Mouse (Mus musculus) kidney, embryonic 15.5 days (tissue): ENCODE measurements around the gene Tk1. TPM values are rescaled to one million over a fixed set of nuclear protein-coding genes. Genes with fewer than 3 reads are reported as not detected.
A peak's percentile ranks its signal among the peaks of the same experiment; 100 is the strongest.
"Not testable (repeated sequence)": the region's sequence is repeated elsewhere in the genome, so short reads cannot be mapped to it uniquely, and the experiment has no call there.

Experiments
- ATAC-seq: fragments of 200-750 bp; cut with Nextera tagmentation; replicated peaks from 2 replicates; pipeline ENCODE4 v1.8.0; 2017; ENCODE audit warnings: moderate TSS enrichment; ENCODE audit not compliant: low FRiP score
- H3K27ac ChIP-seq: fragments of 300-500 bp; sonication (generic); 2 replicates; pipeline ENCODE4 v1.5.1; 2015; ENCODE audit warnings: mild to moderate bottlenecking, inconsistent platforms
- H3K27me3 ChIP-seq: fragments of 300-500 bp; sonication (generic); 2 replicates; pipeline ENCODE4 v1.6.1; 2015; ENCODE audit warnings: inconsistent platforms
- H3K36me3 ChIP-seq: fragments of 300-500 bp; sonication (generic); 2 replicates; pipeline ENCODE4 v1.6.1; 2015; ENCODE audit warnings: inconsistent platforms
- H3K4me1 ChIP-seq: fragments of 300-500 bp; sonication (generic); 2 replicates; pipeline ENCODE4 v1.6.1; 2015; ENCODE audit warnings: inconsistent platforms
- H3K4me2 ChIP-seq: fragments of 300-500 bp; sonication (generic); 2 replicates; pipeline ENCODE4 v1.6.1; 2015; ENCODE audit warnings: moderate library complexity, mild to moderate bottlenecking, inconsistent platforms
- H3K4me3 ChIP-seq: fragments of 300-500 bp; sonication (generic); replicated peaks from 2 replicates; pipeline ENCODE4 v1.5.1; 2015; ENCODE audit warnings: mild to moderate bottlenecking, inconsistent platforms
- H3K9ac ChIP-seq: fragments of 300-500 bp; sonication (generic); 2 replicates; pipeline ENCODE4 v1.6.1; 2015; ENCODE audit warnings: mild to moderate bottlenecking, inconsistent platforms
- H3K9me3 ChIP-seq: fragments of 300-500 bp; sonication (generic); replicated peaks from 2 replicates; pipeline ENCODE4 v1.6.1; 2016; ENCODE audit warnings: inconsistent platforms
- WGBS: fragments of 180-500 bp; shearing (Covaris S2); methylation state at CpG from one replicate; pipeline ENCODE4 v1.1.7; 2015; ENCODE audit warnings: mixed read lengths; 5-methylcytosine and 5-hydroxymethylcytosine counted together
- polyA plus RNA-seq: library from polyadenylated mRNA; unstranded; fragments of >200 nt; fragmentation: Nextera tagmentation; extraction: Ambion mirVana; gene quantifications from 2 replicates; pipeline ENCODE4 v1.2.1, GENCODE M21; 2015

Gene Tk1
- polyA plus RNA-seq, 1 experiment from 2014 or later = 128 TPM

DNA sequence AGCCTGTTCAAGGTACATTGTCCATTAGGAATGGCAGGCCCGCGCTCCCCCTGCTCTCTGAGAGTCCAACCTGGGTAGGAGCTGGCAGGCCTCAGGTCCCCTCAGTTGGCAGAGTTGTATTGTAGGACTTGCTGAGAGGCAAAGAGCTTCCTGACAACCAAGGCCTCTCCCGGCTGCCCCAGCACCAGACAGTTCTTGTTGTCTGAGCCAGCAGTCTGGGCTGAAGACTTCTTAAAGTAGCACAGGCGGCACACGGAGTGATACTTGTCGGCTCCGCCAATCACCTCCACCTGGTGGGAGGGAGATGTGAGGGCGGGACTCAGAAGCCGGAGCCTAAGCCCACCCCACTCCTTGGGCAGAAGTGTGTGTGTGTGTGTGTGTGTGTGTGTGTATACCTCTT is 10.0 kb downstream of the Tk1 start:
- not testable (repeated sequence) for H3K4me3 ChIP-seq, H3K27ac ChIP-seq, H3K9ac ChIP-seq, H3K9me3 ChIP-seq, H3K4me2 ChIP-seq, H3K4me1 ChIP-seq, ATAC-seq, H3K27me3 ChIP-seq
- 85% methylated on average over 9 of the region's 9 CpGs for WGBS
- H3K36me3 ChIP-seq = peaks cover 87% of the 10 kb centered on the region

DNA sequence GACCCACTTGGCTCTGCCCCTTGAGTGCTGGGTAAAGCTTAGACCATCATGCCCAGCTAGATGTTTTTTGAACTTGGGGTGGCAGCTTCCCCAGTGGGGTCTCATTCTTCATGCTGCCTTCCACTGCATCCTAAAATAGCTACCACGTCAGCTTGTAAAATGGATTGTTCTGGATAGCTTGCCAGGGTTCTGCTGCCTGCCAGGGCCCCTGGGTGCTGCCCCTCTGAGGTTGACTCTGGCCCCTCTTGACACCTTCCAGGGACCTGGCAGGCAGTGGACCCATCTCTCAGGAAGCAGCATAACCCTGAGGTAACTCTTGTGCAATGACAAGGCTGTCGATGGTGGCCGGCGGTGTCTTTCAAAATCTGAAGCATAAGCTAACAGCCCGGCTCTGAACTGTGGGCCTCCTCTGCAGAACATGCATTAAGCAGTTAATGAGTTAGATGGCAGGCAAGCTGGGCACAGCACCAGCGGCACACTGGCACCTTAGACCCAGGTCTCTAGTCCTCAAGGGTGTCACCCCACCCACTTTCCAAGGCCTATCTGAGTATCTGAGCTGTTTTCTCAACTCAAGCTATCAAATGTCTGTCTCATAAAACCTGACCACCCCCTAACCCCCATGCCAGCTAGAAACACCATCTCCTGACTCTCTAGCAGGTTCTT is 11.1 kb downstream of the Tk1 start:
- Histone ChIP-seq H3K4me2 (no peak overlapping the region), H3K4me1 (peaks cover 19% of the 10 kb centered on the region), H3K36me3 (peaks cover 77% of the 10 kb centered on the region), H3K27me3 (no peaks in the 10 kb centered on the region), H3K4me3 (no peak overlapping the region), H3K27ac (no peak overlapping the region), H3K9ac (no peak overlapping the region), H3K9me3 (no peaks in the 10 kb centered on the region)
- 90% methylated on average over 6 of the region's 6 CpGs for WGBS
- ATAC-seq = no peak

DNA sequence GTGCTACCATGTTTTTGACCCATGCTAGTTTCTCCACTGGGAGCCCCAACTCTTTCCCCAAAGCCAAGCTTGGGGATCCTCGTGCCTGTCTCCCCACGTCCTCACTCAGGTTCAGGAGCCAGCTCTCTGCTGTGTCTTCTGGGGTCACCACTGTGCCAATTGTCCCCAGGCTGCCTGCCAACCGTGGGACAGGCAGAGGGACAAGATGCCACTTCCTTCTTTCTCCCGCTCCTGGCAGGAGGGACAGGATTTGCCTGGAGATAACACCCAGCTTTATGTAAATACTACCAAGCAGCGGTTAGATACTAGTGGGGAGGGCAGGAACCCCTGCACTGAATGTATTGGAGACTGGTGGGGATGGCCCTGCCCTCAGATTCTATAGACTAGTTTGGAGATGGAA is 12.0 kb downstream of the Tk1 start:
- no peaks in the 10 kb centered on the region for H3K9me3 ChIP-seq
- H3K4me3 ChIP-seq = no peak overlapping the region
- no peak overlapping the region for H3K27ac ChIP-seq
- H3K36me3 ChIP-seq = peaks cover 67% of the 10 kb centered on the region
- H3K27me3 ChIP-seq = no peaks in the 10 kb centered on the region
- no peak overlapping the region for H3K9ac ChIP-seq
- no peak for ATAC-seq
- WGBS = 80% methylated on average over 5 of the region's 5 CpGs
- H3K4me1 ChIP-seq = peaks cover 25% of the 10 kb centered on the region
- H3K4me2 ChIP-seq = no peak overlapping the region

DNA sequence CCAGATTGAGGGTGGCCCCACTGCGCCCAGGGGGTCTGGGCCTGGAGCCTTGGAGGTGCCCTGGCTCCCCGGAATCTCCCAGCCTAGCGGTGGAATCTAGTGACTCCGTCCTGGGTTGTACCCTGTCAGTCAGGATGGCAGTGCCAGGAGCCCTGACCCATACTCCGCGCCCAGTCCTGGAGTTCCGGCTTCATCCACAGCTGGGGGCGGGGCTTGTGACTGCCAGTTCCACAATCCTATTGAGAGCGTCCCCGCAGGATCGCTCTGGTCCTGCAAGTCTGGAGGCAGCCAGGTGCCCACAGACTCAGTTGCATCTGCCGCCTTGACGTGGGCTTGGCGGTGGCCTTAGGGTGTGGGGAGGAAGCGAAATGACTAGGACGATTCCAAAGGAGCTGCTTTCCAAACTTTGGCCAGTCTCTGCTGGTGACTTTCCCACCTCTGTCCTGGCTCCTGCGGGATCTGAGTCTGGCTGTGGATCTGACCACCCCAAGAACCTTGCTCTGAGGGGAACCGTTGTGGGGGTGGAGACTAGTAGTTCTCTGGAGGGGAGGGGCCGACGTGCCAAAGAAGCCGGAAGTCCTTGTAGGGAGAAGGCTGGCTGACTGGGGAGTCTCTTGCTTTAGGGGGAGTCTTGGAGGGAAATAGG is 15.4 kb downstream of the Tk1 start:
- ATAC-seq = peak; percentile 83
- Histone ChIP-seq H3K4me1 (peaks cover 25% of the 10 kb centered on the region), H3K9ac (peak overlapping the region; percentile 66), H3K4me3 (peak overlapping the region; percentile 78), H3K27me3 (no peaks in the 10 kb centered on the region), H3K27ac (peak overlapping the region; percentile 72), H3K4me2 (peak overlapping the region; percentile 89), H3K9me3 (no peaks in the 10 kb centered on the region), H3K36me3 (peaks cover 36% of the 10 kb centered on the region)
- under 1% methylated on average over 21 of the region's 21 CpGs for WGBS

DNA sequence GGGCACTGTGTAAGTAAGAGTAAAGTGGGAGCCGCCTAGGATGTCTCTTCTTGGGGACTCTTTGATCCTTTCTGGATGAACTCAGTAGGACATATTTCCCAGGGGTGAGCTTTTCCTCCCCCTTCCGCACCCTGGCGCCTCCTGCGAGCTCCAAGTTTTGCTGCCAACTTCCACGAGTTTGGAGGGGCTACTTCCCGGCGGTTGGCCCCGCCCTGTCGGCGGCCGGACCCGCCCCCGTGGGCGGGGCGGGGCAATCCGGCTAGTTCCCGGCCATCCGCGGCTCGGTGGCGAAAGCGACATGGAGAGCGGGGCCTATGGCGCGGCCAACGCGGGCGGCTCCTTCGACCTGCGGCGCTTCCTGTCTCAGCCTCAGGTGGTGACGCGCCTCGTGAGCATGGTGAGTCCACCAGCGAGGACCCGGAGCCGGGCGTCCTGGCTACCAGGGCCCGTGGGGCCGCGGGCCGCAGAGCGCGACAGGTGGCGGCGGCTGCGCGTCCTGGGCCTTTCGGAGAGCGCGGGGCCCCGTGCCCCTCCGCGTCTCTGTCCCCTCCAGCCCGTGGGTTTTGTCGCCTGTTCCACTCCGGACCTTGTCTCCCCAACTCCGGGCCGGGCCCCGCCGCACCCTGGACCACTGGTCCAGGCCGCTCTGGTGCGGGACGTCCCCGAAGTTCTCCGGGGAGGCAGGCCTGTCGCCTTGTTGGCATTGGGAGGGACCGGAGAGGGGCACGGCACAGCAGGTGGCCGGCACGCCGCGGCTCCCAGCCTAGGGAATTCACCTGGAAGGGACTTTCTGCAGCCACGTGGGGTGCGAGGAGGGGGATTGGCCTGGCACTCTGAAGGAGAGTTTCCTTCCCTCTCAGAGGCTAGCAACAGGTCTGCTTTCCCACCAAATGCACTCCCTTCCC is 16.2 kb downstream of the Tk1 start, which contains the start of the genes Gm20708 and Syngr2:
TSS of gene Gm20708 (plus strand) at position 262 of the 905 bp plus-strand sequence.
TSS of gene Syngr2 (plus strand) at position 262 of the 905 bp plus-strand sequence.
- Histone ChIP-seq H3K36me3 (peaks cover 27% of the 10 kb centered on the region), H3K27ac (peak within 1 kb of the TSS; percentile 72), H3K9ac (peak within 1 kb of the TSS; percentile 66), H3K27me3 (no peaks in the 10 kb centered on the region), H3K4me3 (peak within 1 kb of the TSS; percentile 78), H3K9me3 (no peaks in the 10 kb centered on the region), H3K4me1 (peaks cover 25% of the 10 kb centered on the region), H3K4me2 (peak within 1 kb of the TSS; percentile 89)
- WGBS = under 1% methylated on average over 75 of the region's 75 CpGs
- ATAC-seq = peak; percentile 76

DNA sequence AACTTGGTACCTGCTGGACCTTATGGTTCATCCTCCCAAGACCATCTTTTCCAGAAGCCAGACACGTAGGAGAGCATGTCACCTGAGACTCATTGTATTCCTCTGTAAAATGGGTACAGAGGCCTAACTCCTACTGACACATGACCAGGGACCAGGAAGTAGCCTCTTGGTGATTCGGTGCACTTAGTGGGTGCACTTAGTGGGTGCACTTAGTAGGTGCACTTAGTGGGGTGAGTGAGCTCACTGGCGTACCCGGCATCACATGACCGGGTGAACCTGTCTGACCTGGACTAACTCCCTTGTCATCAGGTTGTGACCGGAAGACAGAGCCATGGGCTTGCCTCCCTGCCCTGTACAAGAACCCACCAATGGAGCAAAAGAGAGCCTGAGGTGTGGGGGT is 19.1 kb downstream of the Tk1 start:
- Histone ChIP-seq H3K4me3 (no peak overlapping the region), H3K27ac (no peak overlapping the region), H3K36me3 (no peaks in the 10 kb centered on the region), H3K9me3 (no peaks in the 10 kb centered on the region), H3K4me2 (no peak overlapping the region), H3K27me3 (no peaks in the 10 kb centered on the region), H3K4me1 (peaks cover 23% of the 10 kb centered on the region), H3K9ac (no peak overlapping the region)
- 92% methylated on average over 6 of the region's 6 CpGs for WGBS
- no peak for ATAC-seq

DNA sequence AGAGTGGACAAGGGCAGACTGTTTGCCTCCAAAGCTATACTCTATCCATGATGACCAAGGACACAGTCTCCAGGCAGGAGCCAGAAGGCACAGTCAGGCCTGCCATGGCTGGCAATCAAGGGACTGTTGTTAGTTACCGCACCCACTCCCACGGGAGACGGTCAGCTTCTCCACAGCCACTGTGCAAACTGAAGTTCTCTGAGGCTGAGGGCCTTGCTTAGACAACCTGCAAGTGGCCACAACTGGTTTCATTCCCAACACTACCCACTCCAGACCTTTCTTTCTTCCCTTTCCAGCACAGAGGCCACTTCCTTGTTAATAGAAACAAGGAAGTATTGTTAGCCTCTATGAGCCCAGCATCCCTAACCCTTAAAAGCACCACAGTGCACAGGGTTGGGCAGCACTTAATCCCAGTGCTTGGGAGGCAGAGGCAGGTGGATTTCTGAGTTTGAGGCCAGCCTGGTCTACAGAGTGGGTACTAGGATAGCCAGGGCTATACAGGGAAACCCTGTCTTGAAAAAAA is 22.7 kb downstream of the Tk1 start:
- H3K27me3 ChIP-seq = no peaks in the 10 kb centered on the region
- H3K4me2 ChIP-seq = no peak overlapping the region
- no peak for ATAC-seq
- H3K4me3 ChIP-seq = no peak overlapping the region
- 88% methylated on average over 3 of the region's 3 CpGs for WGBS
- H3K36me3 ChIP-seq = no peaks in the 10 kb centered on the region
- H3K9ac ChIP-seq = no peak overlapping the region
- peaks cover 8% of the 10 kb centered on the region; the same call in 1 of the 2 replicates for H3K4me1 ChIP-seq
- H3K27ac ChIP-seq = no peak overlapping the region
- no peaks in the 10 kb centered on the region for H3K9me3 ChIP-seq

DNA sequence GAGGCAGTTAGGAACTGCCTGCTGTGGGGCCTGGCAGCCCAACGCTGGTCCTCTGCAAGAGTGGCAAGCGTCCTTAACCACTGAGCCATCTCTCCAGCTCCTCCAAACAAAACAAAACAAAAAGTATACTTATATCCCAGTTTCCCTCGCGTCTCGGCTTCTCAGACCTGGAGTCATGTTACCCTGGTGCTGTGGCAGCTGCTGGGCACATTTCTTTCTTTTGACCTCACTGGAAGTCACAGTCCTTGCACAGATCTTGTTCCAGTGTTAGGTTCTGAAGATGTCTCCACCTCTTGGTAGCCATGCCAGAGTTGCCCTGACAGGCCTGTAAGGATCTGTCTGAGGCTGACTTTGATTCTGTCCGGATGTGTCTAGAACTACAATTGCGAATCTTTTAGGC is 24.2 kb downstream of the Tk1 start:
- WGBS = 48% methylated on average over 7 of the region's 7 CpGs
- no peaks in the 10 kb centered on the region for H3K9me3 ChIP-seq
- ATAC-seq = no peak

DNA sequence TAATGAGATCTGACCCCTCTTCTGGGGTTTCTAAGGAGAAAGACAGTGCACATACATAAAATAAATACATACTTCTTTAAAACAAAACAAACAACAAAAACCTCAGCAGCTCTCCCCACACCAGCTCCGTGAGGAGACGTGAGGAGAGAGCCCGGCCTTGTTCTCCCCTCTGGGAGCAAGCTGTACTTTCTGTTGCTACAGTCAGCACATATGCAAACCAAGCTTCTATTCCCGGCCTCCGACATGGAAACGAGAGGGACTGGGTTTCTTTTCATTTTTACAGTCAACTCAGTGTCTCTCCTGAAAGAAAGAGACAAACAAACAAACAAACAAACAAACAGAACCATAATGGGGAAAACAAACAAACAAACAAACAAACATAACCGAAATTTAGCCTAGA is 25.9 kb downstream of the Tk1 start:
- no peaks in the 10 kb centered on the region for H3K36me3 ChIP-seq
- WGBS = 81% methylated on average over 7 of the region's 7 CpGs

More for the DNA sequence above, 24.2 kb downstream of the Tk1 start:
- no peaks in the 10 kb centered on the region for H3K27me3 ChIP-seq
- no peak overlapping the region for H3K27ac ChIP-seq
- H3K4me1 ChIP-seq = peaks cover 20% of the 10 kb centered on the region; the same call in 1 of the 2 replicates
- H3K4me2 ChIP-seq = no peak overlapping the region
- H3K4me3 ChIP-seq = no peak overlapping the region
- no peak overlapping the region for H3K9ac ChIP-seq
- no peaks in the 10 kb centered on the region for H3K36me3 ChIP-seq

DNA sequence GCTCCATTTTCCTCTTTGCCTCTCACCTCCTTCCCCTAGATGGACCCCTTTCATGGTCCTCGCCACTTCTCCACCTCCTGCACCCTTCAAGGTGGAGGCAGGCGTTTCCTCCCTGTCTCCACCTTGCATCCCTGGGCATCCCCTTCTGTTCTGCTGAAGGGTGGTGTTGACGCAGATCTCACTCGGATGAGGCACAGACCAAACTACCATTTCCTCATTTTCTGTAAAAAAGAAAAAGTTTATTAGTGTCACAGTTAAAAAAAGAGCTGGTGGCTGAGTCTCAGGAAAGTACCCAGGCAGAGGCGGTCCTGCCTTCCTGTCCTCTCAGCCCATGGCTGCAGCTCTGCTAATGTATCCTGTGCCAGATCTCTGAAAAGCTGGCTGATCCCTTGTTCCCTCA is 26.7 kb downstream of the Tk1 start:
- H3K9ac ChIP-seq = no peak overlapping the region

More for the DNA sequence above, 25.9 kb downstream of the Tk1 start:
- Histone ChIP-seq H3K27me3 (no peaks in the 10 kb centered on the region), H3K4me3 (no peak overlapping the region), H3K9ac (no peak overlapping the region), H3K9me3 (no peaks in the 10 kb centered on the region), H3K4me1 (peaks cover 20% of the 10 kb centered on the region; the same call in 1 of the 2 replicates), H3K4me2 (no peak overlapping the region), H3K27ac (no peak overlapping the region)
- ATAC-seq = no peak

DNA sequence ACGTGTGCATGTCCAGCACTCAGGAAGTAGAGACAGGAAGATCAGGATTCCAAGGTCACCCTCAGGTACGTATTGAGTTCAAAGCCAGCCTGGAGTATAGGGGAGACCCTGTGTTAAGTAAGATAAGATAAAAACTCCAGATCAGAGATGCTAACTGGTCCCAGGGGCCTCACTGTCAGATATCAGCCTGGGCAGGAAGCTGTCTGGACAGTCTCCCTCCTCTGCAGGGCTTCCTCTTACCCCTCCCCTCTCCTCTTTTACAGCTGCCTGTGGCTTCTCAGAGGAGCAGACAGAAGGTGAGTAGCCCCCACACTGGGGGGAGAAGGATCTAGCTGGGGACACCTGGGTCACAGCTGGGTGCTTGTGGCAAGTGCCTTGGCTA is 27.7 kb downstream of the Tk1 start:
- WGBS = 25% methylated on average over 2 of the region's 2 CpGs
- no peaks in the 10 kb centered on the region for H3K36me3 ChIP-seq
- H3K27ac ChIP-seq = no peak overlapping the region
- ATAC-seq = no peak
- H3K9ac ChIP-seq = no peak overlapping the region
- H3K4me1 ChIP-seq = peaks cover 23% of the 10 kb centered on the region
- H3K4me2 ChIP-seq = no peak overlapping the region
- no peaks in the 10 kb centered on the region for H3K27me3 ChIP-seq
- H3K9me3 ChIP-seq = no peaks in the 10 kb centered on the region
- H3K4me3 ChIP-seq = no peak overlapping the region

More for the DNA sequence above, 26.7 kb downstream of the Tk1 start:
- H3K4me1 ChIP-seq = peaks cover 20% of the 10 kb centered on the region; the same call in 1 of the 2 replicates
- no peak for ATAC-seq
- H3K27me3 ChIP-seq = no peaks in the 10 kb centered on the region
- no peaks in the 10 kb centered on the region for H3K9me3 ChIP-seq
- no peak overlapping the region for H3K4me3 ChIP-seq
- H3K4me2 ChIP-seq = no peak overlapping the region
- WGBS = 69% methylated on average over 5 of the region's 5 CpGs
- H3K36me3 ChIP-seq = no peaks in the 10 kb centered on the region
- no peak overlapping the region for H3K27ac ChIP-seq
